Mouse (Mus musculus) midbrain, embryonic 11.5 days (tissue): ENCODE results near the gene Ciao2a. TPM values are rescaled to one million over a fixed set of nuclear protein-coding genes. Genes with fewer than 3 reads are reported as not detected.

ENCODE experiments used
- ATAC-seq: fragments of 200-750 bp; cut with Nextera tagmentation; 2 replicates; pipeline ENCODE4 v1.8.0; 2017; ENCODE audit warnings: moderate TSS enrichment, moderate library complexity; ENCODE audit not compliant: low FRiP score
- DNase-seq: peaks from one replicate; pipeline ENCODE4 v3.0.0; 2015; ENCODE audit warnings: low spot score; ENCODE audit errors: missing footprints
- H3K27ac ChIP-seq: fragments of 300-500 bp; sonication (generic); 2 replicates; pipeline ENCODE4 v1.5.1; 2014; ENCODE audit warnings: low read depth, low read length
- H3K27me3 ChIP-seq: fragments of 300-500 bp; sonication (generic); 2 replicates; pipeline ENCODE4 v1.6.1; 2014; ENCODE audit warnings: mild to moderate bottlenecking, low read length, moderate library complexity, mixed read lengths; ENCODE audit not compliant: control insufficient read depth, insufficient read depth
- H3K36me3 ChIP-seq: fragments of 300-500 bp; sonication (generic); 2 replicates; pipeline ENCODE4 v1.6.1; 2014; ENCODE audit warnings: mild to moderate bottlenecking, low read length, moderate library complexity, mixed read lengths; ENCODE audit not compliant: control insufficient read depth, insufficient read depth
- H3K4me1 ChIP-seq: fragments of 300-500 bp; sonication (generic); 2 replicates; pipeline ENCODE4 v1.6.1; 2014; ENCODE audit warnings: low read length; ENCODE audit not compliant: control insufficient read depth, insufficient read depth
- H3K4me2 ChIP-seq: fragments of 300-500 bp; sonication (generic); 2 replicates; pipeline ENCODE4 v1.6.1; 2014; ENCODE audit warnings: mild to moderate bottlenecking, moderate library complexity
- H3K4me3 ChIP-seq: fragments of 300-500 bp; sonication (generic); 2 replicates; pipeline ENCODE4 v1.5.1; 2014; ENCODE audit warnings: low read depth, low read length
- H3K9ac ChIP-seq: fragments of 300-500 bp; sonication (generic); 2 replicates; pipeline ENCODE4 v1.6.1; 2014; ENCODE audit warnings: low read length
- H3K9me3 ChIP-seq: fragments of 300-500 bp; sonication (generic); 2 replicates; pipeline ENCODE4 v1.6.1; 2016; ENCODE audit warnings: low read length; ENCODE audit not compliant: control insufficient read depth
- WGBS: fragments of 180-500 bp; shearing (Covaris S2); extraction: QIAGEN DNeasy Blood & Tissue Kit; methylation state at CpG from one replicate; pipeline ENCODE4 v1.1.7; 2014; 5-methylcytosine and 5-hydroxymethylcytosine counted together
- polyA plus RNA-seq: library from polyadenylated mRNA; unstranded; fragments of >200 nt; fragmentation: Nextera tagmentation; extraction: Ambion mirVana; gene quantifications from 2 replicates; pipeline ENCODE4 v1.2.1, GENCODE M21; 2014

Gene Ciao2a
- polyA plus RNA-seq, 1 experiment from 2014 or later: 156 TPM

DNA sequence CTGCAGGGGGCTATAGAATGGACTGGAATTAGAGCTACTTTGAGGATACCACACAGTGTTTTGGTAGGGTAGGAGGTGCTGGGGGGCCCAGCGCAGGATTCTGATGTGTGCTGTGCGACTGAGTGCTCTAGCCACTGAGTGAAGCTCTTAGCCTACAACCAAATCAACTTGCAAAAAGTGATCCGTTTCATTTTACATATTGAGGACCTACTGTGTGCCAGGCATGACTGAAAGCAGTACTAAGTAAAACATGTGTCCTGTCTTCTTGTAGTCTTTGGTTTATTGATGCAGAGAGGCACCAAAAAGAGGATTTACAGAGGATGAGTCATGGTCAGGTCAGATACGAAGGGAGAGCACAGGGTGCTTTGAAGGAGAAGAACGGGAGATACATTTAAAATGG lies 40.8 kb downstream of the Ciao2a start:
- Histone ChIP-seq H3K4me3 (no peak overlapping the region), H3K4me1 (peaks cover 34% of the 10 kb centered on the region), H3K9me3 (no peaks in the 10 kb centered on the region), H3K36me3 (no peaks in the 10 kb centered on the region), H3K27me3 (no peaks in the 10 kb centered on the region), H3K9ac (no peak overlapping the region), H3K4me2 (no peak overlapping the region), H3K27ac (no peak overlapping the region)
- WGBS: 81% methylated on average over 5 of the region's 5 CpGs
- ATAC-seq: no peak
- no peak for DNase-seq

DNA sequence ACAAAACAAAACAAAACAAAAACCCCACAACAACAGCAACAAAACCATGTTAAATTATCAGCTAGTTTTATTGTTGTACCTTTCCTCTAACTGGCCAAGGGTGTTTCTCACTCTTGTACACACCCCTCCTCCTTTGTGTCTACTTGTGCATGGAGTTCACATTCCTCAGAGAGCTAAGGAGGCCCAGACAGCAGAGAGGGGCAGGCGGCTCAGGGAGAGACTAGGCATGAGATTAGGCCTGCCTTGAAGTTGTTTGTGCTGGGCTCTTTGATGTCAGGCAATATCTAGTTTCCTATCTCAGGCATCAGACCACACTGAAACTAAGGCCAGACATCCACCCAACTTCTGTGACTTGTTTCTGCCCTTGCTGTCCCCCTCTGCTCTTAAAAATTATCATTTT lies 41.8 kb downstream of the Ciao2a start:
- H3K9me3 ChIP-seq: no peaks in the 10 kb centered on the region
- H3K9ac ChIP-seq: no peak overlapping the region
- no peak overlapping the region for H3K4me3 ChIP-seq
- no peak overlapping the region for H3K4me2 ChIP-seq
- no peaks in the 10 kb centered on the region for H3K36me3 ChIP-seq
- H3K27ac ChIP-seq: 0 out of 2 replicates have a peak overlapping the region, but pooled peaks have one; percentile 4
- peaks cover 34% of the 10 kb centered on the region for H3K4me1 ChIP-seq
- 0% methylated on average over 1 of the region's 1 CpGs for WGBS
- DNase-seq (no peak), ATAC-seq (no peak)
- H3K27me3 ChIP-seq: no peaks in the 10 kb centered on the region

DNA sequence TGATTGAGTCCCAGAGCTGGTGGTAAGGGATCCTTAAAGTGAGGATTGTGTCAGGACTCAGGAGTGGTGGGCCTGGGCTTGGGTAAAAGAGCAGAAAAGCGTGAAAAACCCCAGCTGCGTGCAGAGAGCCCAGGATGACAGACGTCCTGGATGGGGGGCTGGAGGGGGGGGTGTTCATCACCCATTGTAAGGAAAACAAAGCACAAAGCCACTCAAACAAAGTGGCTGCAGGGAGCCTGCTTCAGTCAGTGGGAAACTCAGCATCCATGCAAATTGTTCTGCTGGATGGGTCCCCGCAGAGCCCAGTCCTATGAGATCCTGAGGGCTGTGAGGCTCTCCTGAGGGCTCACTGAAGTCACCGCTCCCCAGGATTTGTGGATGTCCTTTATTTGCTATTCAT lies 44.1 kb downstream of the Ciao2a start:
- Histone ChIP-seq H3K9me3 (no peaks in the 10 kb centered on the region), H3K9ac (no peak overlapping the region), H3K27me3 (no peaks in the 10 kb centered on the region), H3K4me3 (no peak overlapping the region), H3K36me3 (no peaks in the 10 kb centered on the region), H3K4me2 (no peak overlapping the region), H3K27ac (peak overlapping the region; percentile 30), H3K4me1 (peaks cover 29% of the 10 kb centered on the region)
- ATAC-seq (peak; percentile 86), DNase-seq (peak; percentile 96)
- 9% methylated on average over 5 of the region's 5 CpGs for WGBS

DNA sequence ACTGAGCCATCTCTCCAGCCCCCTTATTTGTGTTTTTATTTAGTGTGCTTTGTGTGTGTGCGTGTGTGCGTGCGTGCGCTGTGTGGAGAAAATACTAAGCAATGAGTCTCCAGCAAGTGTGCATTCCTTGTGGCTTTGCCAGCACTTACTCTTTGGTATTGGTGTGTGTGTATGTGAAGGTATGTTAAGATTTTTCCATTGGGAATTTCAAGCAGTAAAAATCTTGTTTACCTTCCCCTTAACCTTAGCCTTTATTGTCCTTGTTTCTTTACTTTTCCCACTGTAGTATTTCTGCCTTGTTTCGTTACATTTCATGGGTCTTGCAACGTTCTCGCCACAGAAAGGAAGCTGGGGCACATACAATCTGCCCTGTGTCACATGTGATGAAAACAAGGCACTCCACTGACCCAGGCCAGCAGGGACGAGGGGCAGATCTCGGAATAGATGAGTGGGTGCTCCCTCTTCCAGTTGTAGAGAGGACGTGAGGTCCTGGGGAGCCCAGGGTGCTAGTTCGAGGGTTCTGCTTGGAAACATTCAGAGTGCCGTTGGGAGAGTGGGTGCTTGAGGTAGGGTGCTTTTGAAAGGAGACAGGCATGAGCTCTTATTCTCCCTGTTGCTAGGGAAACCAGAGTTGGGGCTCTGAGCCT lies 45.0 kb downstream of the Ciao2a start:
- 0 out of 2 replicates have a peak overlapping the region, but pooled peaks have one; percentile 6 for H3K27ac ChIP-seq
- DNase-seq: peak; percentile 85
- no peak for ATAC-seq
- no peak overlapping the region for H3K4me3 ChIP-seq
- 54% methylated on average over 12 of the region's 12 CpGs for WGBS
- no peaks in the 10 kb centered on the region for H3K36me3 ChIP-seq
- peaks cover 21% of the 10 kb centered on the region for H3K4me1 ChIP-seq
- no peaks in the 10 kb centered on the region for H3K27me3 ChIP-seq
- no peaks in the 10 kb centered on the region for H3K9me3 ChIP-seq
- no peak overlapping the region for H3K4me2 ChIP-seq
- no peak overlapping the region for H3K9ac ChIP-seq

DNA sequence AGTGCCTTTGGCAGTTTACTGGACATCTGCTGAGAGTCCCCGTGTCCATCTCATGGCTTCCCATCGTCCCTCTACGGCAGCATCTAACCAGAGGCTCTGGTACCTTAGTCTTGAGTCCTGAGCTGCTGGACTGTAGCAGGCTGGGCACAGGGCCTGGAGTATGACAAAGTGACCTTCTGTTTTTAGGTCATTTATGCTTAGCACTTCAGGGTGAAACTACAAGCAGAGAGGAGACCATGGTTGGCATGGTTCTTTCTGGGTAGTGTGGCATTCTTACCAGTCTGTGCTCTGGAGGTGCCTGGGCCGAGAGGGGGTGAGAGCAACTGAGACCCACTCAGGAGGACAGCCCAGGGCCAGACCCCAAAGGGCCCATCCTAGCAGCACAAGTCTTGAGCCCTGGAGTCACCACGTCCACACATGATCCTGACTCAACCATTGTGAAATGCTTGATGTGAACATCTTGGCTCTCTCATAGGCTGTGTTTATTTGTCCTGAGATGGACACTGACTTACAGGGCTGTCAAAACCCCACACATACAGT lies 47.0 kb downstream of the Ciao2a start:
- Histone ChIP-seq H3K9ac (no peak overlapping the region), H3K4me1 (peaks cover 17% of the 10 kb centered on the region), H3K36me3 (no peaks in the 10 kb centered on the region), H3K4me2 (no peak overlapping the region), H3K4me3 (no peak overlapping the region), H3K27ac (no peak overlapping the region), H3K27me3 (no peaks in the 10 kb centered on the region), H3K9me3 (no peaks in the 10 kb centered on the region)
- peak; percentile 77 for DNase-seq
- ATAC-seq: no peak
- 91% methylated on average over 5 of the region's 5 CpGs for WGBS

DNA sequence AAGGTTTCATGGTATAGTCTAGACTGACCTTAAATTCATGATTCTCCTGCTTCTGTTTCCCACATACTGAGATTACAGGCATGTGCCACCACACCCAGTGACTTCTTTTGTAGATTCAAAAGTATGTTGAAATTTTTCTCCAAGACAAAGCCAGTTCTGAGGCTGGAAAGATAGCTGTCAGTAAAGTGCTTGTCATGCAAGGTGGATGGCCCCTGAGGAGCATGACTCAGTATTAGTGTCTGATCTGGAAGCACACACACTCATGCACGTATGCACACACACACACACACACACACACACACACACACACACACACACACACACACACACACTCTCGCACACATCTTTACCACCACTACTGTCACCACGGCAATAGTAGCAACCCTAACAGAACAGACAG lies 48.6 kb downstream of the Ciao2a start:
- no peaks in the 10 kb centered on the region for H3K36me3 ChIP-seq
- H3K9ac ChIP-seq: no peak overlapping the region
- H3K27ac ChIP-seq: no peak overlapping the region
- DNase-seq (peak; percentile 23), ATAC-seq (no peak)
- WGBS: 95% methylated on average over 3 of the region's 3 CpGs
- H3K4me2 ChIP-seq: no peak overlapping the region
- no peak overlapping the region for H3K4me3 ChIP-seq
- H3K27me3 ChIP-seq: no peaks in the 10 kb centered on the region
- H3K9me3 ChIP-seq: no peaks in the 10 kb centered on the region
- peaks cover 17% of the 10 kb centered on the region for H3K4me1 ChIP-seq

DNA sequence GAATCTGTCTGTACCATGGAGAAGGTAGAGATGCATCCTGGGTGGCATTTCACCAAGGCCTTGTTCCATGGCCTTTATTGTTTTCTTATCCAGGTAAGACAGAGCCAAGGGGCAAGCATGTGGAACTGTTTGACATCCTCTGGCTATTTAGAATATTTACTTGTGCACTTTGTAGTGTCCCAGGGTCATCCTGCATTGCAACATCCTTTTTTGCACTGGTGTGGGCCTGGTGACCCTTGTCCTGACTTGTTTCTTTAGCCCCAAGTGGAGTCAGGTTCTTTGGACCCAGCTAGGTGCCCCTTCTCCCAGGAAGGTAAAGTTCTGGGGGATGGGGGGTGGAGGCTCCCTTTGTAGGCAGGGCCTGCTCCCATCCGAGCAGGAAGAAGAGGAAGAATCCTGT lies 51.6 kb downstream of the Ciao2a start:
- DNase-seq (peak; percentile 61), ATAC-seq (no peak)
- Histone ChIP-seq H3K9me3 (no peaks in the 10 kb centered on the region), H3K4me3 (no peak overlapping the region), H3K4me1 (no peaks in the 10 kb centered on the region), H3K9ac (no peak overlapping the region), H3K27me3 (no peaks in the 10 kb centered on the region), H3K4me2 (no peak overlapping the region), H3K27ac (no peak overlapping the region), H3K36me3 (no peaks in the 10 kb centered on the region)
- WGBS: 0% methylated on average over 1 of the region's 1 CpGs

DNA sequence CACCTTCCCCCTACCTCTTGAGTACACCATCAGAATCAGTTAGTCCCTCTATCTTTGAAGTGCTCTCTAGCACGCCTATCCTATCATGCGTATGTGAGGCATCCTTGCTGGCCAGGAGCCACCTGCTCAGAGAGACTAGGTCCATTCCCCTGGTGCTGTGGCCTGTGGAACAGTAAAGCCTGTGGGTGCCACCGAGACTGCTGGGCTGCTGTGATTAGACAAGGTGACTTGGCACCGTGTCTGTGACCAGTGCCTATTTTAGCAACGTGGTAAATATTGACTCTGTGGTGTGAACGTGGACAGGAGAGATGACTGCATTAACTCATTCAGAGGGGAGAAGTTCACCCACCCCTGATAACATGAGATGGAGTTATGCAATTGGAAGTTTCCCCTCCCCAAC lies 53.4 kb downstream of the Ciao2a start:
- H3K9ac ChIP-seq: no peak overlapping the region
- ATAC-seq (no peak), DNase-seq (peak; percentile 80)
- no peak overlapping the region for H3K27ac ChIP-seq
- no peaks in the 10 kb centered on the region for H3K9me3 ChIP-seq
- no peaks in the 10 kb centered on the region for H3K27me3 ChIP-seq
- WGBS: 90% methylated on average over 6 of the region's 6 CpGs
- H3K4me1 ChIP-seq: no peaks in the 10 kb centered on the region
- no peak overlapping the region for H3K4me2 ChIP-seq
- H3K4me3 ChIP-seq: no peak overlapping the region
- H3K36me3 ChIP-seq: no peaks in the 10 kb centered on the region

DNA sequence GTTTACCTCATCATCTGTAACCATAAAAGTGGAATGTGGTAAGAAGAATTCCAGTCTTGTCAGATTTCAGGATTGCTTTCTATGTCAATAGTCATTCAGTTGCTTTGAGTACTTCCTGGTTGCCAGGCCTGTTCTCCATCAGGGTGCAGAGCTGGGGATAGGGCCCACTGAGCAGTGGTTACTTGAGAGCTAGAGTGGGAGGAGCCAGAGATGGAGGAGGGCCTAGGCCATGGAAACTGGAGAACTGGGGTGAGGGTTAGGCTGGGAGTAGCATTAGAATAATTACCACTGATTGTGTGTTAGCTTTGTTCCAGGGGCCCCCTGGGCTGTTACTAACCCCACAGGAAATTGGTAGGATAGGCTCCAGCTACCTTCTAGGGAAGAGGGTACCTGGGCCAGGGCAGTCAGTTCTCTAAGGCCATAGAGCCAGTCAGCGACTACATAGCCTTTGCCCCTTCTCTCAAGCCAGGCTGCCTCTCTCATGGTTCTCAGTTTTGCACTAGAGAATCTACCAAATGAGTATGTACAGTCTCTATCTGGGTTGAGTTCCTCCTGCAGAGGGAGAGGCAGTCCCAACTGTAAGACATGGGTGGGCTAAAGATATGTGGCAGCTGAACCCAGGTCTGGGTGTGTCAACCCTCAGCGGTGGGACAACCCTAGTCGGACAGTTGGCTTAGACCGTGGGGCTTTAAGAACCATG lies 54.9 kb downstream of the Ciao2a start:
- no peak overlapping the region for H3K27ac ChIP-seq
- H3K4me2 ChIP-seq: no peak overlapping the region
- no peaks in the 10 kb centered on the region for H3K27me3 ChIP-seq
- no peaks in the 10 kb centered on the region for H3K36me3 ChIP-seq
- no peak overlapping the region for H3K9ac ChIP-seq
- H3K9me3 ChIP-seq: no peaks in the 10 kb centered on the region
- H3K4me1 ChIP-seq: no peaks in the 10 kb centered on the region; the same call in 1 of the 2 replicates
- no peak for ATAC-seq
- 78% methylated on average over 4 of the region's 4 CpGs for WGBS
- no peak overlapping the region for H3K4me3 ChIP-seq
- DNase-seq: peak; percentile 62
